Mouse (Mus musculus) liver, embryonic 14.5 days (tissue): Measurements from ENCODE around the gene Sh2d3c. TPM values are rescaled to one million over a fixed set of nuclear protein-coding genes. Genes with fewer than 3 reads are reported as not detected.
A peak's percentile ranks its signal among the peaks of the same experiment; 100 is the strongest.

Experiments used
- ATAC-seq: fragments of 200-750 bp; cut with Nextera tagmentation; 2 replicates; pipeline ENCODE4 v1.8.0; 2017; ENCODE audit warnings: moderate number of reproducible peaks, mild to moderate bottlenecking, moderate library complexity; ENCODE audit not compliant: insufficient read depth
- DNase-seq, 3 experiments: peaks; one replicate each; pipeline ENCODE4 v3.0.0-alpha.2; 2012 to 2013; ENCODE audit warnings: low read depth in 3 of 3, low spot score in 3 of 3
- H3K27ac ChIP-seq: fragments of 300-500 bp; sonication (generic); 2 replicates; pipeline ENCODE4 v1.5.1; 2014; ENCODE audit warnings: moderate library complexity, mild to moderate bottlenecking, control low read depth, inconsistent platforms
- H3K27me3 ChIP-seq: fragments of 300-500 bp; sonication (generic); 2 replicates; pipeline ENCODE4 v1.6.1; 2014; ENCODE audit warnings: mild to moderate bottlenecking, low read length, moderate library complexity; ENCODE audit not compliant: control insufficient read depth, insufficient read depth
- H3K36me3 ChIP-seq: fragments of 300-500 bp; sonication (generic); replicated peaks from 2 replicates; pipeline ENCODE4 v1.6.1; 2014; ENCODE audit warnings: low read depth; ENCODE audit not compliant: control insufficient read depth, insufficient read depth
- H3K4me1 ChIP-seq, 2 experiments: fragments of 200-500 bp in 1 of 2; fragments of 300-500 bp in 1 of 2; sonication (generic) in 1 of 2; replicated peaks; 2 replicates each; pipeline ENCODE4 v1.6.1; 2012 to 2014; ENCODE audit warnings: antibody characterized with exemption in 1 of 2, inconsistent platforms in 1 of 2, low read length in 1 of 2; ENCODE audit not compliant: control insufficient read depth in 2 of 2, insufficient read depth in 2 of 2
- H3K4me2 ChIP-seq: fragments of 300-500 bp; sonication (generic); 2 replicates; pipeline ENCODE4 v1.6.1; 2014; ENCODE audit warnings: low read depth, mild to moderate bottlenecking, control low read depth, moderate library complexity
- H3K4me3 ChIP-seq, 2 experiments: fragments of 200-500 bp in 1 of 2; fragments of 300-500 bp in 1 of 2; sonication (generic) in 1 of 2; 2 replicates each; pipeline ENCODE4 v1.5.1; 2012 to 2014; ENCODE audit warnings: low read depth in 2 of 2, low read length in 2 of 2, mild to moderate bottlenecking in 2 of 2, control low read depth in 1 of 2, inconsistent platforms in 1 of 2, moderate library complexity in 1 of 2; ENCODE audit not compliant: insufficient read depth in 1 of 2
- H3K9ac ChIP-seq: fragments of 300-500 bp; sonication (generic); replicated peaks from 2 replicates; pipeline ENCODE4 v1.6.1; 2014; ENCODE audit warnings: mild to moderate bottlenecking, control low read depth, moderate library complexity
- H3K9me3 ChIP-seq: fragments of 300-500 bp; sonication (generic); 2 replicates; pipeline ENCODE4 v1.6.1; 2016; ENCODE audit warnings: low read length, mixed read lengths; ENCODE audit not compliant: control insufficient read depth
- CTCF ChIP-seq: IDR thresholded peaks from 2 replicates; pipeline ENCODE4 v1.5.1; 2016; ENCODE audit warnings: antibody characterized with exemption, low read depth, control low read depth
- EP300 ChIP-seq: IDR thresholded peaks from 2 replicates; pipeline ENCODE4 v1.6.1; 2016; ENCODE audit warnings: antibody characterized with exemption, low read depth
- WGBS: fragments of 180-500 bp; shearing (Covaris S2); extraction: QIAGEN DNeasy Blood & Tissue Kit; methylation state at CpG from one replicate; pipeline ENCODE4 v1.1.7; 2014; ENCODE audit not compliant: insufficient replicate concordance; 5-methylcytosine and 5-hydroxymethylcytosine counted together
- polyA plus RNA-seq, 2 experiments: library from polyadenylated mRNA; depleted of rRNA in 1 of 2; stranded (reverse) in 1 of 2; unstranded in 1 of 2; fragments of >200 nt; fragmentation: Nextera tagmentation in 1 of 2; extraction: Ambion mirVana in 1 of 2; gene quantifications; 2 replicates each; pipeline versions ENCODE4 v1.2.1 to v1.2.3; 2012 to 2014

Gene Sh2d3c
- polyA plus RNA-seq, 2 experiments, result 3.5 to 4.7 TPM

DNA sequence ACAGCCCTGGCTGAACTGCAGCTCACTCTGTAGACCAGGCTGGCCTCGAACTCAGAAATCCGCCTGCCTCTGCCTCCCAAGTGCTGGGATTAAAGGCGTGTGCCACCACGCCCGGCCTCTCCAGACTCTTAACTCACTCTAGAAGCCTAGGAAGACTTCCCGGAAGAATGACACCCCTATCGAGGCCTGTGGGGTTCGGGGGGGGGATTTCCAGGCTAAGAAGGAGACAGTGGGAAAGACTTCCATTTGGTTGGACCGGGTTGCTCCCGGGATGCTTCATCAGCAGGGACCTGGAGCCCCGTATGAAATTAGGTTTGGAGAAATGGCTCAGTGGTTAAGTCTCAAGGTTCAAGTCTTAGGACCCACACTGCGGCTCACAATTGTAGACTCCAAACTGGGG lies 26.2 kb upstream of the Sh2d3c start:
- Histone ChIP-seq H3K9ac (no peak overlapping the region; the same call in 1 of the 2 replicates), H3K4me3 (no peak overlapping the region), H3K27me3 (no peaks in the 10 kb centered on the region), H3K27ac (no peak overlapping the region), H3K9me3 (no peaks in the 10 kb centered on the region), H3K36me3 (no peaks in the 10 kb centered on the region), H3K4me2 (peak overlapping the region; percentile 99), H3K4me1 (peaks cover 12 to 14% of the 10 kb centered on the region in 2 experiments; a peak in 3 of 4 replicates)
- TF ChIP-seq EP300, result no peak
- TF ChIP-seq CTCF, result no peak
- WGBS, result 76% methylated on average over 12 of the region's 12 CpGs
- DNase-seq (no peak), ATAC-seq (no peak)

DNA sequence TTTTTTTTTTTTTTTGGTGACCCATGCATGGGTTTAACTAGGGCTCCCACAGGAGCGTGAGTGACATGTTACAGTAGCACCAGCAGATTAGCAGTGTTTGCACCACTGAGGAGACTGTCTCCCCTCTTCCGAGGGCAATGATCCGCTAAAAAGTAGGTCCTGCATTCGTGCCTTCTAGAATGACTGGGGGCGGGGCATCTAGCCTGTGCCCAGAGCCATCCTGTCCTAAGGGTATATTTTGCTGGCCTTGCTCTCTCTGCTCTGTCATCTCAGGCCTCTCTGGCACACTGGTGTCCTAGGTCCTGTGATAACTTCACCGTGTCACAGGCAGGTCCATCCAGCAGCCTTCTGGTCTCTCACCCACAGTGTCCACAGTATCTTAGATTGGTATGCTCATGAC lies 21.2 kb upstream of the Sh2d3c start:
- Histone ChIP-seq H3K9me3 (no peaks in the 10 kb centered on the region), H3K4me2 (no peak overlapping the region), H3K9ac (no peak overlapping the region), H3K4me3 (no peak overlapping the region), H3K27ac (no peak overlapping the region), H3K4me1 (0 out of 4 replicates have a peak, but pooled peaks cover 0 to 2% of the 10 kb centered on the region in 2 experiments), H3K36me3 (no peaks in the 10 kb centered on the region), H3K27me3 (no peaks in the 10 kb centered on the region)
- DNase-seq (no peak), ATAC-seq (no peak)
- WGBS, result 74% methylated on average over 6 of the region's 6 CpGs
- TF ChIP-seq CTCF (no peak), EP300 (no peak)

GRCm38 (mm10) chr2:32700966-32701743 lies 19.7 kb upstream of the Sh2d3c start:
- Histone ChIP-seq H3K9me3 (no peaks in the 10 kb centered on the region), H3K9ac (no peak overlapping the region), H3K27ac (no peak overlapping the region), H3K4me1 (0 out of 4 replicates have a peak, but pooled peaks cover 0 to 2% of the 10 kb centered on the region in 2 experiments), H3K36me3 (peaks cover 7% of the 10 kb centered on the region), H3K4me3 (no peak overlapping the region), H3K4me2 (no peak overlapping the region; the same call in 1 of the 2 replicates), H3K27me3 (no peaks in the 10 kb centered on the region)
- no peak for TF ChIP-seq EP300
- no peak for TF ChIP-seq CTCF
- ATAC-seq, result peak; percentile 50
- WGBS, result 74% methylated on average over 14 of the region's 14 CpGs
- DNase-seq, result no peak

DNA sequence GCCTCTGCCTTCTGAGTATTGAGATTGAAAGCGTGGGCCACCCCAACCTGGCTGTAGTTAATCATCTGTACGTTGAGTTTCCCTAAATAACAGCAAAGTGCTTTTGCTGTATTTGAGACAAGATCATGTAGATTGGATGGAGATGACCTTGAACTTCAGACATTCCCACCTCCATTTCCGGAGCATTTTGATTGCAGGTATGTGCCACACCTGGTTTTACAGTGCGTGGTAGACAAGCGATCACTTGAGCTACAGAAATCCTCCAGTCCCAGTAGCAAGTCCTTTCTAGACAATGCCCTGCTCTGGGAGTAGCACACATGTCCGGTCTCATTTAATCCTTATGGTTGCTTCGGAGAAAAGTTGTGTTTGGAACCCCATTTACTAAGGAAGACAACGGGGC lies 17.8 kb upstream of the Sh2d3c start:
- DNase-seq, result no peak
- Histone ChIP-seq H3K27ac (no peak overlapping the region), H3K4me1 (0 out of 4 replicates have a peak, but pooled peaks cover 0 to 2% of the 10 kb centered on the region in 2 experiments), H3K9ac (no peak overlapping the region), H3K27me3 (no peaks in the 10 kb centered on the region), H3K9me3 (no peaks in the 10 kb centered on the region), H3K4me3 (no peak overlapping the region), H3K4me2 (peak overlapping the region; percentile 46), H3K36me3 (peaks cover 24% of the 10 kb centered on the region)
- WGBS, result 80% methylated on average over 8 of the region's 8 CpGs
- no peak for ATAC-seq
- TF ChIP-seq EP300, result no peak
- no peak for TF ChIP-seq CTCF

DNA sequence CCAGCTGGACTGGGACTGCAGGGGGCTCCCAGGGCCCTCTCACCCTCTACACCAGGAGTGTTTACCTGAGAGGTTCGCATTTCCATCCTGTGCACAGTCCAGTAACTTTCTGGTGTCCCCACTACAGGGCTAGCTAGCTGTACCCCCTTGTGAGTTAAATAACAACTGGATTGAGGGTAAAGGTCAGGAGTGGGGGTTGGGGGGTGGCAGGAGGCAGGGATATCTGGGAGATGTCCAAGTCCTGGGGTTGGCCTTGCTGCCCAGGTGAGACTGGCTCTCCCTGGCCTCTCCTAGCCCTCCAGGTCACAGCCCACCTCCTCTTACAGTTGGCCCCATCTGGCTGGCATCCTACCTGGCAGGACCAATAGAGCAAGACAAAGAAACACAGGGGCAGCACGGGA lies 16.8 kb upstream of the Sh2d3c start, which contains the start of gene Fpgs:
Gene Fpgs, minus strand, starts transcription at position 125 of the 401 bp plus-strand sequence.
- peaks cover 34% of the 10 kb centered on the region for H3K36me3 ChIP-seq
- 74% methylated on average over 2 of the region's 2 CpGs for WGBS
- H3K27me3 ChIP-seq, result no peaks in the 10 kb centered on the region
- no peak within 1 kb of the TSS for H3K27ac ChIP-seq
- H3K9me3 ChIP-seq, result no peaks in the 10 kb centered on the region
- H3K4me2 ChIP-seq, result peak within 1 kb of the TSS; percentile 46
- TF ChIP-seq EP300 (0 out of 2 replicates have a peak, but pooled peaks have one; percentile 6), CTCF (no peak)
- ATAC-seq, result peak; percentile 40; the same call in 1 of the 2 replicates
- H3K4me1 ChIP-seq, result 0 out of 4 replicates have a peak, but pooled peaks cover 0 to 2% of the 10 kb centered on the region in 2 experiments
- no peak within 1 kb of the TSS for H3K9ac ChIP-seq
- no peak for DNase-seq
- peak within 1 kb of the TSS; percentile 0 to 23; a peak in 1 of 4 replicates for H3K4me3 ChIP-seq
